Comparison of ENCODE assay signal across 8 mouse cellular contexts in genomic region chr5:76928124-76928832, GRCm38 (mm10). TPM values are rescaled to one million over a fixed set of nuclear protein-coding genes. Genes with fewer than 3 reads are reported as not detected.
DNase-seq lines count a peak whose midpoint lies in the region; ATAC-seq and TF ChIP-seq lines count a peak whose summit lies in the region.

No protein-coding gene starts in this region.

- DNase-seq in kidney, adult 11 months = peak; percentile 77
- DNase-seq in kidney, adult 18-20 months = no peak
- peak; percentile 61 for DNase-seq in brain, embryonic 14.5 days (ENCODE audit: low read depth)
- peak; percentile 73 for DNase-seq in heart, embryonic 10.5 days (ENCODE audit: low spot score)
- peak; percentile 17 to 76 for DNase-seq in lung, adult 18-20 months
- no peak for DNase-seq in urinary bladder, adult 18-20 months (ENCODE audit: low spot score in 2 of 2)
- no peak for DNase-seq in left cerebral cortex, postnatal 36 days (ENCODE audit: low spot score in 2 of 2)

- H3K27me3 ChIP-seq in heart, embryonic 10.5 days (ENCODE audit: insufficient read depth, poor library complexity, severe bottlenecking) = no peaks in the 10 kb centered on the region

- no peak for TF ChIP-seq POLR2A in brain, embryonic 14.5 days (IDR thresholded peaks at IDR 0.05; ENCODE audit: borderline replicate concordance, extremely low read depth, insufficient read depth, insufficient read length, poor library complexity, severe bottlenecking)

- H3K9me3 ChIP-seq in heart, embryonic 10.5 days = no peaks in the 10 kb centered on the region

- no peak for ATAC-seq in activated CD4-positive, CD25-positive, alpha-beta regulatory T cell, adult 4 months

- no peak for TF ChIP-seq CTCF in brain, embryonic 14.5 days (IDR thresholded peaks at IDR 0.05; ENCODE audit: borderline replicate concordance, extremely low read depth, insufficient read depth, insufficient read length)

- intact Hi-C loops in left cerebral cortex, postnatal 36 days (cut with DNase I) = no loop called here

- H3K4me3 ChIP-seq in heart, embryonic 10.5 days = peak overlapping the region; percentile 22; the same call in 1 of the 2 replicates

- peak overlapping the region; percentile 80 for H3K27ac ChIP-seq in heart, embryonic 10.5 days

- 53% methylated on average over 16 of the region's 16 CpGs for WGBS in heart, embryonic 10.5 days

- peaks cover 37% of the 10 kb centered on the region for H3K36me3 ChIP-seq in heart, embryonic 10.5 days

- peaks cover 25% of the 10 kb centered on the region for H3K4me1 ChIP-seq in heart, embryonic 10.5 days

RNA-seq across cellular contexts. Expression of gene Paics, which starts 22.8 kb away (rescaled TPM):
- polyA plus RNA-seq in brain, embryonic 14.5 days (2012; rRNA removed) = 94.4 and 103 TPM in 2 replicates
- polyA plus RNA-seq in heart, embryonic 10.5 days (2016; fragmentation: Nextera tagmentation; extraction: Ambion mirVana) = 309 and 341 TPM in 2 replicates
- 100 to 1,000 TPM; 185 to 199 TPM for polyA plus RNA-seq in activated CD4-positive, CD25-positive, alpha-beta regulatory T cell, adult 4 months (2017; shearing (Covaris generic))
- 10 to 100 TPM; 87.8 to 95.7 TPM for total RNA-seq in left cerebral cortex, postnatal 36 days (2021)

RNA-seq across cellular contexts. Expression of gene Aasdh, which starts 23.0 kb away (rescaled TPM):
- polyA plus RNA-seq in brain, embryonic 14.5 days (2012; rRNA removed) = 27.9 and 29.5 TPM in 2 replicates
- polyA plus RNA-seq in heart, embryonic 10.5 days (2016; fragmentation: Nextera tagmentation; extraction: Ambion mirVana) = 14.8 and 21.3 TPM in 2 replicates
- 10 to 100 TPM in 1 of 2 experiments, 1 to 10 TPM in 1; 9.3 to 16.3 TPM for polyA plus RNA-seq in activated CD4-positive, CD25-positive, alpha-beta regulatory T cell, adult 4 months (2017; shearing (Covaris generic))
- 10 to 100 TPM; 22.8 to 25.0 TPM for total RNA-seq in left cerebral cortex, postnatal 36 days (2021)

RNA-seq across cellular contexts. Expression of gene Ppat, which starts 23.1 kb away (rescaled TPM):
- polyA plus RNA-seq in brain, embryonic 14.5 days (2012; rRNA removed) = 9.3 and 10.3 TPM in 2 replicates
- polyA plus RNA-seq in heart, embryonic 10.5 days (2016; fragmentation: Nextera tagmentation; extraction: Ambion mirVana) = 47.4 and 54.9 TPM in 2 replicates
- 10 to 100 TPM; 27.9 to 35.6 TPM for polyA plus RNA-seq in activated CD4-positive, CD25-positive, alpha-beta regulatory T cell, adult 4 months (2017; shearing (Covaris generic))
- total RNA-seq in left cerebral cortex, postnatal 36 days (2021) = 10 to 100 TPM; 17.3 to 18.7 TPM

RNA-seq across cellular contexts. Expression of gene Srp72, which starts 46.2 kb away (rescaled TPM):
- polyA plus RNA-seq in brain, embryonic 14.5 days (2012; rRNA removed) = 69.3 and 77.8 TPM in 2 replicates
- polyA plus RNA-seq in heart, embryonic 10.5 days (2016; fragmentation: Nextera tagmentation; extraction: Ambion mirVana) = 53.2 and 69.3 TPM in 2 replicates
- 100 to 1,000 TPM; 123 to 144 TPM for polyA plus RNA-seq in activated CD4-positive, CD25-positive, alpha-beta regulatory T cell, adult 4 months (2017; shearing (Covaris generic))
- total RNA-seq in left cerebral cortex, postnatal 36 days (2021) = 100 to 1,000 TPM in 1 of 2 experiments, 10 to 100 TPM in 1; 95.5 to 105 TPM

Comparison
In these comparisons a context has a peak if more than half of its experiments do, and no peak if none do; other contexts are left out.
1. DNase-seq: peak in kidney, adult 11 months (single experiment), brain, embryonic 14.5 days (single experiment), heart, embryonic 10.5 days (single experiment) and lung, adult 18-20 months (2 of 2); none in kidney, adult 18-20 months (single experiment), urinary bladder, adult 18-20 months (0 of 2) and left cerebral cortex, postnatal 36 days (0 of 2).